Mouse (Mus musculus): ENCODE measurements at regions not wholly inside any gene's neighbourhood (a gene's known extent, or its start where the extent isn't known, plus 50 kb on each side); places are given as distances from the start of the nearest gene placed in this dataset.

GRCm38 (mm10) chr15:59908300-59908699, 108.1 kb downstream of the 4933412E24Rik start:
- Histone ChIP-seq H3K27ac (ENCODE audit: insufficient read depth, low read length) (no peak overlapping the region), H3K4me1 (ENCODE audit: control insufficient read depth, insufficient read depth, low read length) (no peaks in the 10 kb centered on the region), H3K36me3 (ENCODE audit: control insufficient read depth, insufficient read depth, low read length, poor library complexity, severe bottlenecking) (no peaks in the 10 kb centered on the region), H3K9me3 (replicated peaks; ENCODE audit: control insufficient read depth, insufficient read depth, low read length, poor library complexity, severe bottlenecking) (no peaks in the 10 kb centered on the region), H3K9ac (ENCODE audit: low read depth, poor library complexity, severe bottlenecking) (no peak overlapping the region), H3K4me3 (ENCODE audit: low read depth, low read length) (no peak overlapping the region), H3K27me3 (ENCODE audit: control insufficient read depth, insufficient read depth, low read length, poor library complexity, severe bottlenecking) (no peaks in the 10 kb centered on the region)
- TF ChIP-seq POLR2A (IDR thresholded peaks at IDR 0.05; ENCODE audit: insufficient read depth, low read length) (no peak), CTCF (IDR thresholded peaks at IDR 0.05; ENCODE audit: low read depth, low read length) (no peak), EP300 (IDR thresholded peaks at IDR 0.05; ENCODE audit: insufficient read depth, low read depth, low read length) (no peak)

- no peak overlapping the region for H3K27ac ChIP-seq (ENCODE audit: insufficient read depth, low read length)
- no peaks in the 10 kb centered on the region for H3K36me3 ChIP-seq (ENCODE audit: control insufficient read depth, insufficient read depth, low read length, poor library complexity, severe bottlenecking)
- no peak overlapping the region for H3K4me3 ChIP-seq (ENCODE audit: low read depth, low read length)
- no peaks in the 10 kb centered on the region for H3K4me1 ChIP-seq (ENCODE audit: control insufficient read depth, insufficient read depth, low read length)
- H3K27me3 ChIP-seq (ENCODE audit: control insufficient read depth, insufficient read depth, low read length, poor library complexity, severe bottlenecking) = no peaks in the 10 kb centered on the region
- no peaks in the 10 kb centered on the region for H3K9me3 ChIP-seq (replicated peaks; ENCODE audit: control insufficient read depth, insufficient read depth, low read length, poor library complexity, severe bottlenecking)
- H3K9ac ChIP-seq (ENCODE audit: low read depth, poor library complexity, severe bottlenecking) = no peak overlapping the region
- TF ChIP-seq CTCF (IDR thresholded peaks at IDR 0.05; ENCODE audit: low read depth, low read length) = no peak
- TF ChIP-seq POLR2A (IDR thresholded peaks at IDR 0.05; ENCODE audit: insufficient read depth, low read length) = no peak
- TF ChIP-seq EP300 (IDR thresholded peaks at IDR 0.05; ENCODE audit: insufficient read depth, low read depth, low read length) = no peak
Observed at GRCm38 (mm10) chr15:59905832-59906797, 110.3 kb downstream of the 4933412E24Rik start.

- Histone ChIP-seq H3K27ac (ENCODE audit: insufficient read depth, low read length) (no peak overlapping the region), H3K9ac (ENCODE audit: low read depth, poor library complexity, severe bottlenecking) (no peak overlapping the region), H3K4me1 (ENCODE audit: control insufficient read depth, insufficient read depth, low read length) (no peaks in the 10 kb centered on the region), H3K4me3 (ENCODE audit: low read depth, low read length) (no peak overlapping the region), H3K27me3 (ENCODE audit: control insufficient read depth, insufficient read depth, low read length, poor library complexity, severe bottlenecking) (no peaks in the 10 kb centered on the region), H3K9me3 (replicated peaks; ENCODE audit: control insufficient read depth, insufficient read depth, low read length, poor library complexity, severe bottlenecking) (no peaks in the 10 kb centered on the region), H3K36me3 (ENCODE audit: control insufficient read depth, insufficient read depth, low read length, poor library complexity, severe bottlenecking) (no peaks in the 10 kb centered on the region)
- no peak for TF ChIP-seq POLR2A (IDR thresholded peaks at IDR 0.05; ENCODE audit: insufficient read depth, low read length)
- no peak for TF ChIP-seq CTCF (IDR thresholded peaks at IDR 0.05; ENCODE audit: low read depth, low read length)
- no peak for TF ChIP-seq EP300 (IDR thresholded peaks at IDR 0.05; ENCODE audit: insufficient read depth, low read depth, low read length)
Observed at GRCm38 (mm10) chr15:59904741-59905140, 111.7 kb downstream of the 4933412E24Rik start.

- no peak overlapping the region for H3K27ac ChIP-seq (ENCODE audit: insufficient read depth, low read length)
- H3K36me3 ChIP-seq (ENCODE audit: control insufficient read depth, insufficient read depth, low read length, poor library complexity, severe bottlenecking) = no peaks in the 10 kb centered on the region
- H3K27me3 ChIP-seq (ENCODE audit: control insufficient read depth, insufficient read depth, low read length, poor library complexity, severe bottlenecking) = no peaks in the 10 kb centered on the region
- no peaks in the 10 kb centered on the region for H3K4me1 ChIP-seq (ENCODE audit: control insufficient read depth, insufficient read depth, low read length)
- no peak overlapping the region for H3K4me3 ChIP-seq (ENCODE audit: low read depth, low read length)
- no peak overlapping the region for H3K9ac ChIP-seq (ENCODE audit: low read depth, poor library complexity, severe bottlenecking)
- TF ChIP-seq CTCF (IDR thresholded peaks at IDR 0.05; ENCODE audit: low read depth, low read length) (no peak), POLR2A (IDR thresholded peaks at IDR 0.05; ENCODE audit: insufficient read depth, low read length) (no peak), EP300 (IDR thresholded peaks at IDR 0.05; ENCODE audit: insufficient read depth, low read depth, low read length) (no peak)
- H3K9me3 ChIP-seq (replicated peaks; ENCODE audit: control insufficient read depth, insufficient read depth, low read length, poor library complexity, severe bottlenecking) = no peaks in the 10 kb centered on the region
Observed at GRCm38 (mm10) chr15:59888996-59889395, 127.4 kb downstream of the 4933412E24Rik start.

- Histone ChIP-seq H3K36me3 (ENCODE audit: control insufficient read depth, insufficient read depth, low read length, poor library complexity, severe bottlenecking) (no peaks in the 10 kb centered on the region), H3K27me3 (ENCODE audit: control insufficient read depth, insufficient read depth, low read length, poor library complexity, severe bottlenecking) (no peaks in the 10 kb centered on the region), H3K27ac (ENCODE audit: insufficient read depth, low read length) (no peak overlapping the region), H3K9me3 (replicated peaks; ENCODE audit: control insufficient read depth, insufficient read depth, low read length, poor library complexity, severe bottlenecking) (no peaks in the 10 kb centered on the region), H3K4me1 (ENCODE audit: control insufficient read depth, insufficient read depth, low read length) (no peaks in the 10 kb centered on the region), H3K4me3 (ENCODE audit: low read depth, low read length) (no peak overlapping the region), H3K9ac (ENCODE audit: low read depth, poor library complexity, severe bottlenecking) (no peak overlapping the region)
- TF ChIP-seq POLR2A (IDR thresholded peaks at IDR 0.05; ENCODE audit: insufficient read depth, low read length) (no peak), CTCF (IDR thresholded peaks at IDR 0.05; ENCODE audit: low read depth, low read length) (no peak), EP300 (IDR thresholded peaks at IDR 0.05; ENCODE audit: insufficient read depth, low read depth, low read length) (no peak)
Observed at GRCm38 (mm10) chr15:59888131-59888459, 128.3 kb downstream of the 4933412E24Rik start.

Measured in ES-Bruce4 (cell line).